Mouse (Mus musculus) G1E (cell line): ENCODE results near the gene Tmem238l.

Experiments
- CTCF ChIP-seq: IDR thresholded peaks from 2 replicates; pipeline ENCODE4 v1.5.1; 2012; ENCODE audit warnings: low read depth, low read length, inconsistent platforms, mixed read lengths
- GATA1 ChIP-seq: IDR thresholded peaks from 2 replicates; pipeline ENCODE4 v1.6.1; 2012; ENCODE audit warnings: borderline replicate concordance, low read length, inconsistent platforms, mixed read lengths

DNA sequence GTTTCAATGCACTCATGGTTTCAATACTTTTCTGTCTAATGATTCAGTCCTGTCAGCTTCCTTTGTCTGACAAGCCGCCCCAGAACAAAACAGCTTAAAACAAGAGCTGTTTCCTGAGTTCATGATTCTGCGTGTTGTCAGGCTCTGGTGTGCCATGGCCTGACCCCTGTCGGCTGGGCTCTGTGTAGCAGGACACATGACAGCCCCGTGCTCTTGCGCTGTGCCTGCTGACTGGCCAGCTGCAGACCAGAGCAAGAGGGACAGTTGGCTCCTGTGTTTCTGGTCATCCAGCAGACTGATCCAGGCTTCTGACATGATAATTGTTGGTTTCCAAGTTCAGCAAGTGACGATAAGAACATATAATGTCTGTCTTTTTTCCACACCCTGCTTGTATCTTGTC is 26.4 kb downstream of the Tmem238l start:
- TF ChIP-seq CTCF = no peak
- no peak for TF ChIP-seq GATA1
